Mouse (Mus musculus) heart, adult 8-10 months (tissue): ENCODE measurements at regions not wholly inside any gene's neighbourhood (a gene's known extent, or its start where the extent isn't known, plus 50 kb on each side); places are given as distances from the start of the nearest gene placed in this dataset.

ENCODE experiments used
- DNase-seq: peaks from one replicate; pipeline ENCODE4 v3.0.0; 2022; ENCODE audit warnings: low spot score

GRCm38 (mm10) chr2:30698758-30699535 is 104.1 kb downstream of the Cstad start:
- no peak for DNase-seq

GRCm38 (mm10) chr2:30697851-30698250 is 103.0 kb downstream of the Cstad start:
- DNase-seq = no peak

- no peak for DNase-seq
These were observed 101.1 kb downstream of the Cstad start for GRCm38 (mm10) chr2:30695771-30696456.

- DNase-seq = no peak
These were observed 100.2 kb downstream of the Cstad start for GRCm38 (mm10) chr2:30695041-30695440.

- DNase-seq = peak; percentile 71
These were observed 98.6 kb downstream of the Cstad start for GRCm38 (mm10) chr2:30693206-30694035.

- DNase-seq = no peak
These were observed 97.8 kb downstream of the Cstad start for GRCm38 (mm10) chr2:30692561-30693205.

GRCm38 (mm10) chr2:30691857-30692560 is 97.2 kb downstream of the Cstad start:
- DNase-seq = peak; percentile 73

GRCm38 (mm10) chr2:30690925-30691856 is 96.4 kb downstream of the Cstad start:
- DNase-seq = no peak

GRCm38 (mm10) chr2:30690307-30690706 is 95.5 kb downstream of the Cstad start:
- DNase-seq = peak; percentile 86

GRCm38 (mm10) chr2:30688402-30688801 is 93.6 kb downstream of the Cstad start:
- DNase-seq = no peak

- peak; percentile 26 for DNase-seq
These were observed 92.3 kb downstream of the Cstad start for GRCm38 (mm10) chr2:30687121-30687551.

GRCm38 (mm10) chr2:30686359-30686758 is 91.5 kb downstream of the Cstad start:
- no peak for DNase-seq

- peak; percentile 78 for DNase-seq
These were observed 90.5 kb downstream of the Cstad start for GRCm38 (mm10) chr2:30685137-30685860.

GRCm38 (mm10) chr2:30684461-30684860 is 89.6 kb downstream of the Cstad start:
- no peak for DNase-seq

- DNase-seq = no peak
These were observed 87.4 kb downstream of the Cstad start for GRCm38 (mm10) chr2:30682146-30682825.

GRCm38 (mm10) chr2:30681642-30682041 is 86.8 kb downstream of the Cstad start:
- no peak for DNase-seq

- DNase-seq = no peak
These were observed 84.2 kb downstream of the Cstad start for GRCm38 (mm10) chr2:30679041-30679440.

- no peak for DNase-seq
These were observed 82.7 kb downstream of the Cstad start for GRCm38 (mm10) chr2:30677498-30677897.
